Mouse (Mus musculus): ENCODE results near the gene Colq. TPM values are rescaled to one million over a fixed set of nuclear protein-coding genes. Genes with fewer than 3 reads are reported as not detected.

Gene Colq
- polyA plus RNA-seq, 1 experiment from 2014 or later, result 1.3 TPM

DNA sequence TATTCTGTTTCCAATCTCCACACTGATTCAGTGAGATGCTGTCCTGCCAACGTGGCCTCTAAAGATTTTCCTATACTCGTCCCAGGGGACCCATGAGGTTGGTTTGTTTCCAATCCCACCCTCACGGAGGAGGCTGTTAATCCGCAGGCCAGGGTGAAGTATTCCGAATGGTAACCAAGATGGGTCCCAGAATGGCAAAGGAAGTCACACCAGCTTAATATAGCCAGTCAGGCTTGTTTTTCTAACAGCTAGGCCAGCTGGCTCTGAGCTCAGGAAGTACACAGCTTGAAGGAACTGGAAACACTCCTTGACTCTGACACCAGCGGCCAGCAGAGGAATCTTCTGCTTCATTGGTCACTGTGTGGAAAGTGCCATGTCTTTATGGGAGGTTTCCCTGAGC is 53.8 kb downstream of the Colq start:
- no peak; the same call in 1 of the 2 replicates for ATAC-seq (replicated peaks; ENCODE audit: low FRiP score, low read depth)
- H3K27me3 ChIP-seq (ENCODE audit: insufficient read depth, low read length), result no peaks in the 10 kb centered on the region
- peak; percentile 61 for DNase-seq (ENCODE audit: low spot score)
- H3K9me3 ChIP-seq (replicated peaks; ENCODE audit: low read length), result no peaks in the 10 kb centered on the region
- no peak overlapping the region for H3K4me2 ChIP-seq (ENCODE audit: low read length)
- no peak for TF ChIP-seq CTCF (IDR thresholded peaks at IDR 0.05; ENCODE audit: low read depth)
- WGBS, result 57% methylated on average over 6 of the region's 6 CpGs
- no peaks in the 10 kb centered on the region for H3K36me3 ChIP-seq (ENCODE audit: insufficient read depth, low read length)
- no peaks in the 10 kb centered on the region for H3K4me1 ChIP-seq (replicated peaks; ENCODE audit: insufficient read depth, low read length)
- no peak overlapping the region for H3K9ac ChIP-seq (ENCODE audit: low read depth, low read length)
- no peak overlapping the region for H3K27ac ChIP-seq
- no peak overlapping the region for H3K4me3 ChIP-seq (replicated peaks; ENCODE audit: low read depth, low read length)

DNA sequence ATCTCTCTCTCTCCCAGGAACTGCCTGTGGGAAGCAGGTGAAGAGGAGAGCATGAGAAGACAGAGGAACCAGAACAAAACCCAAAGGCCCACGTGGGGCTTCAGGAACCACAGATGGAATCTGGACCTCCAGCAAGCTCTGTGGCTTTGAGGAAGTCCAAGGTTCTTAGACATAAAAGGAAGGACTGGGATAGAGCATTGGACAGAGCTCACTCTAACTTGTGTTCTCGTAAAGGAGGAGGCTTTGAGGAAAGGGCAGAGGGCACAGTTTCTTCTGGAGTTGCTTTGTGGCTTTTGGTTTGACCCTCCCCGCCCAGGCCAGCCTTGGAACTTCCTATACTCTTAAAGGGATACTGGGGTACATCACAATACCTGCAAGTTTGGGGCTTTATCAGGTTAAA is 58.5 kb downstream of the Colq start:
- Histone ChIP-seq H3K27ac (no peak overlapping the region), H3K4me2 (ENCODE audit: low read length) (no peak overlapping the region), H3K36me3 (ENCODE audit: insufficient read depth, low read length) (no peaks in the 10 kb centered on the region), H3K9ac (ENCODE audit: low read depth, low read length) (no peak overlapping the region), H3K4me3 (replicated peaks; ENCODE audit: low read depth, low read length) (no peak overlapping the region), H3K4me1 (replicated peaks; ENCODE audit: insufficient read depth, low read length) (no peaks in the 10 kb centered on the region), H3K27me3 (ENCODE audit: insufficient read depth, low read length) (no peaks in the 10 kb centered on the region), H3K9me3 (replicated peaks; ENCODE audit: low read length) (no peaks in the 10 kb centered on the region)
- no peak for TF ChIP-seq CTCF (IDR thresholded peaks at IDR 0.05; ENCODE audit: low read depth)
- no peak for ATAC-seq (replicated peaks; ENCODE audit: low FRiP score, low read depth)
- no peak for DNase-seq (ENCODE audit: low spot score)
- 69% methylated on average over 3 of the region's 3 CpGs for WGBS

DNA sequence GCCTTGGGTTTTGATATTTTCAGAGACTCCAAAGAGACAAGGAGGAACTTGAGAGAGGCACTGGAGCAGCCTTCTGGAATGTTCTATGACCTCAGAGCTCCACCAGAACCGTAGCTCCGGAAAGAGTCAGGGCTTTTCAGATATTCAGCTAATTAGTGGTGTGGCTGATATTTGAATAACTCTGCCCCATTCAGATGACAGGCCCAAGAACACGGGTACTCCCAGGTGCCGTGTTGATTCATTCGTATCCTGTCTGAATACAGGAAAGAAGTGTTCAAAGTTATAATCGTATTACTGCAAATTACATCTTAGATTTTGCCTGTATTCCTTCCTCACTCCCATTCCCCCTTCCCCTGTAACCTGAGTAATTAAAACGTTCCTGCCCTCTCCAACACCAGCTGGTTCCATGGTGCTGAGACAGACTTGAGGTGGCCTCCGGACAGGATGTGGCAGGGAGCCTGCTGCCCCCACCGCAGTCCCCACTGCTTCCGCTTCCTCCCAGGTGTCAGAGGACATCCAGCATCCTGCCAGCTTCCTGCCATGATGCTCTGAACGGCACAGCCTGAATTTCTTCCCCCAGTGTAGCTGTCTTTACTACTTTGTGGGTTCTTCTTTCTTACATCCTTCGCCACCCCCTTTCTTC is 59.5 kb downstream of the Colq start:
- peak; percentile 56 for DNase-seq (ENCODE audit: low spot score)
- H3K36me3 ChIP-seq (ENCODE audit: insufficient read depth, low read length), result no peaks in the 10 kb centered on the region

DNA sequence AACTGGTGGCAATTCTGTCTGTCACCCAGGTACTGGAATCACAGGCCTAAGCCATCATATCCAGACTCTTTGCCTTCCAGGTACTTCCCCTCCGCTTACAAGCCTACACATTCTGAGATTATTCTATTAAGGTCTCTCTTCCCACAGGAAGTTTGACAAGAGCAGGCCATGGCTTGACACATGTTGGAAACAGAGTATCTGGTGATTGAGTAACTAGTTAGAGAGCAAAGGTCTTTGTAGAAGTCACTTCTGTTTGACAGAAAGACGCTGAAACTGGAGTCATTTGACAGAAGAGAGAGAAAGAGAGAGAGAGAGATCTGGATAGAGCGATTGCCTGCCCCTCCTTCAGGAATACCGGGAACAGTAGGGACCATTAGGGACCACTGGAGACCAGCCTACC is 60.3 kb downstream of the Colq start:
- no peaks in the 10 kb centered on the region for H3K27me3 ChIP-seq (ENCODE audit: insufficient read depth, low read length)
- H3K4me1 ChIP-seq (replicated peaks; ENCODE audit: insufficient read depth, low read length), result no peaks in the 10 kb centered on the region
- no peaks in the 10 kb centered on the region for H3K9me3 ChIP-seq (replicated peaks; ENCODE audit: low read length)
- H3K36me3 ChIP-seq (ENCODE audit: insufficient read depth, low read length), result no peaks in the 10 kb centered on the region
- TF ChIP-seq CTCF (IDR thresholded peaks at IDR 0.05; ENCODE audit: low read depth), result no peak
- H3K4me3 ChIP-seq (replicated peaks; ENCODE audit: low read depth, low read length), result no peak overlapping the region
- no peak overlapping the region for H3K4me2 ChIP-seq (ENCODE audit: low read length)
- H3K27ac ChIP-seq, result peak overlapping the region; percentile 31; the same call in 1 of the 2 replicates
- DNase-seq (ENCODE audit: low spot score), result no peak
- 76% methylated on average over 4 of the region's 4 CpGs for WGBS
- H3K9ac ChIP-seq (ENCODE audit: low read depth, low read length), result no peak overlapping the region
- no peak for ATAC-seq (replicated peaks; ENCODE audit: low FRiP score, low read depth)

More for the DNA sequence above, 59.5 kb downstream of the Colq start:
- TF ChIP-seq CTCF (IDR thresholded peaks at IDR 0.05; ENCODE audit: low read depth), result no peak
- Histone ChIP-seq H3K9ac (ENCODE audit: low read depth, low read length) (no peak overlapping the region), H3K9me3 (replicated peaks; ENCODE audit: low read length) (no peaks in the 10 kb centered on the region), H3K27me3 (ENCODE audit: insufficient read depth, low read length) (no peaks in the 10 kb centered on the region), H3K4me2 (ENCODE audit: low read length) (no peak overlapping the region), H3K4me3 (replicated peaks; ENCODE audit: low read depth, low read length) (no peak overlapping the region), H3K4me1 (replicated peaks; ENCODE audit: insufficient read depth, low read length) (no peaks in the 10 kb centered on the region), H3K27ac (peak overlapping the region; percentile 31; the same call in 1 of the 2 replicates)
- no peak for ATAC-seq (replicated peaks; ENCODE audit: low FRiP score, low read depth)
- 39% methylated on average over 12 of the region's 12 CpGs for WGBS

DNA sequence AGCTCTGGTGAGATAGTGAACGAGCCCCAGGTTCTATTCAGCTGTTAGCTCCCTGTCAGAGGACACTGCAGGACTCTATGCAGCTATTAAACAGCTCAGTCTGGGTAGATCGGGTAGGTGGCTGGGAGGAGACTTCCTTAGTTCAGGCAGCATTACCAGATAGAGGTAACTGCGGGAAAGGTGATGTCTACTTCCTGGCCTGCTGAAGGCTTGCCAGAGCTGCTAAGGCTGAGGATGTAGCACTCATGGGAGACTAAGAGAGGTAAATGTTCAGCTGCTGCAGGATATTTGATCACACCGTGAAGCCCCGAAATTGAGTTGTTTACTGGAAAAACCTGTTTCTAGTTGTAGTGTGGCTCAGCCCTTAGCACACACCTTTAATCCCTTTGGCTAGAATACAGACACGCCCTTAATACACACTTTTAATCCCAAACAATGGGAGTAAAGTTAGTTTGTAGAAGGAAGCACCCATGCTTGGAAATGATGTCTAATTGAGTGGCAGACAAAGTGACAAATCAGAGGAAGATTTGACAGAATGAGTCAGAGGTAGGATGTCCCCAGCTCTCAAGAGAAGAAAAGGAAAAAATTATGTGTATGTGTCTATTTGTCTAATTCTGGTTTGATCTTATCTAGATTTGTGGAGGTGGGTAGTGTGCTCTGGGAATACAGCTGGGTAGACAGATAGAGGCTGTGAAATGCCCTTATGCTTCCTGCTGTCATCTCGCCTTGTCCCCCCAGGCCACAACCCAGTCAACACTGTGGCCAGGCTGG is 65.9 kb downstream of the Colq start:
- no peaks in the 10 kb centered on the region for H3K36me3 ChIP-seq (ENCODE audit: insufficient read depth, low read length)
- H3K4me3 ChIP-seq (replicated peaks; ENCODE audit: low read depth, low read length), result no peak overlapping the region
- H3K27ac ChIP-seq, result no peak overlapping the region
- H3K4me1 ChIP-seq (replicated peaks; ENCODE audit: insufficient read depth, low read length), result no peaks in the 10 kb centered on the region
- no peak for DNase-seq (ENCODE audit: low spot score)
- no peaks in the 10 kb centered on the region for H3K27me3 ChIP-seq (ENCODE audit: insufficient read depth, low read length)
- no peaks in the 10 kb centered on the region for H3K9me3 ChIP-seq (replicated peaks; ENCODE audit: low read length)
- WGBS, result 71% methylated on average over 7 of the region's 7 CpGs
- no peak for TF ChIP-seq CTCF (IDR thresholded peaks at IDR 0.05; ENCODE audit: low read depth)
- no peak overlapping the region for H3K4me2 ChIP-seq (ENCODE audit: low read length)
- no peak for ATAC-seq (replicated peaks; ENCODE audit: low FRiP score, low read depth)
- H3K9ac ChIP-seq (ENCODE audit: low read depth, low read length), result no peak overlapping the region

DNA sequence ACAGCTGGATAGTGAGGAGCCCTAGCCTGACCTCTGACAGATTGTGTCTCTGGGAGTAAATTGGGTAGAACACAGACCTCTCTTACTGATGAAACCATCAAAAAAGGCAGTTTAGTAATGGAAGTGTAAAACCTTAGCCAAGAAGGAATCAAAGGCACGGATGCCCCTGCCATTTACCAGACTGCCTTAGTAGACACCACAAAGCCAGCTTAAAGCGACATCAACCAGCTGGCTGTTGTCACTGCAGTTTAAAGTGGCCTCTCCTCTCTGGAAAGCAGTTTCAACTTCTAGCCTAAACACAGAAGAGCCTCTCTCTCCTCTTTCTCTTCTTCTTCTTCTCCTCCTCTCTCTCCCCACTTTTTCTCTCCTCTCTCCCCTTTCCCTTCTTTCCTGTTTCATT is 69.8 kb downstream of the Colq start:
- no peaks in the 10 kb centered on the region for H3K9me3 ChIP-seq (replicated peaks; ENCODE audit: low read length)
- ATAC-seq (replicated peaks; ENCODE audit: low FRiP score, low read depth), result no peak
- H3K27ac ChIP-seq, result no peak overlapping the region
- H3K27me3 ChIP-seq (ENCODE audit: insufficient read depth, low read length), result no peaks in the 10 kb centered on the region
- 42% methylated on average over 2 of the region's 2 CpGs for WGBS
- H3K4me1 ChIP-seq (replicated peaks; ENCODE audit: insufficient read depth, low read length), result no peaks in the 10 kb centered on the region
- no peak overlapping the region for H3K4me3 ChIP-seq (replicated peaks; ENCODE audit: low read depth, low read length)
- no peak overlapping the region for H3K9ac ChIP-seq (ENCODE audit: low read depth, low read length)
- no peak for TF ChIP-seq CTCF (IDR thresholded peaks at IDR 0.05; ENCODE audit: low read depth)
- H3K4me2 ChIP-seq (ENCODE audit: low read length), result no peak overlapping the region
- DNase-seq (ENCODE audit: low spot score), result no peak
- no peaks in the 10 kb centered on the region for H3K36me3 ChIP-seq (ENCODE audit: insufficient read depth, low read length)
